Mouse (Mus musculus): Measurements from ENCODE around the gene Rab3b.

Gene Rab3b

DNA sequence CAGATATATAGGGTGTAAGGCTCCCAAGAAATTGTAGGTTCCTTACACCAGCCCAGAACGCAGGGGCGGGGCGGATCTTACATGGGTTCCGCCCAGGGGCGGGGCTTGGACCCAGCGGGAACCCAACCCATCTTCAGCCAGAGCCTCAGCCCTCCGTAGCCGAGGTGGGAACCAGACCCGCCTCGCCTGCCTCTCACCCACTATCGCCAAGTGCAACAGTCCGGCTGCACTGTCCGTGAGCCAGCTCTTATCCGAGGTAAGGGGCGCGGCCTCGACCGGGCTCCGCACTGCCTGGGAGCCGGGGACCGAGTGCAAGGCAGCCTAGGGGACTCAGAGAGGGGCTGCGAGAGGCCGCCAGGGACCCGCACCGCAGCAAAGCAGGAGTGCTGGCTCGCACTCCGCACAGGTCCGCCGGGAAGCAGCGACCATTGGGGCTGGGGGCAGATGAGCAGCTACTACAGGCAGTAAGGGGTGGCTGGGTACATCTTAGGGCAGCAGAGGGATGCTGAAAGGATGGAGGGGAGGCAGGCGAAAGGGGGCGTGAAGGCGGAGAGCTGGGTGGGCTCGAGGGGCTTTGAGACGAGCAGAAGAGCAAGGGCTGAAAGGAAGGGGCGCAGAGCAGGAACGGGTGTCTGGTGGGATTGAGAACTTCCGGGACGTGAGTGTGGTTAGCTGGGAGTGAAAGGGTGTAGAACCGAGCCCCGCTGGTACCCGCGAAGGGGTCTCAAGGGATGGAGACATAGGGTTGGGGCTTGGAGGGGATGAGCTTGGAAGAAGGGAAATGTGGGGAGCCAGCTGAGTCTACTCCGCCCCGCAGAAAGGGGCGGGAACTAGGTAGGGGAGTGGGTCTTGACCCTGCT is at the start of gene Rab3b:
Rab3b (plus strand) TSS at position 101 of the 860 bp plus-strand sequence.
- DNase-seq (ENCODE audit: low read depth, low spot score) = peak; percentile 59

DNA sequence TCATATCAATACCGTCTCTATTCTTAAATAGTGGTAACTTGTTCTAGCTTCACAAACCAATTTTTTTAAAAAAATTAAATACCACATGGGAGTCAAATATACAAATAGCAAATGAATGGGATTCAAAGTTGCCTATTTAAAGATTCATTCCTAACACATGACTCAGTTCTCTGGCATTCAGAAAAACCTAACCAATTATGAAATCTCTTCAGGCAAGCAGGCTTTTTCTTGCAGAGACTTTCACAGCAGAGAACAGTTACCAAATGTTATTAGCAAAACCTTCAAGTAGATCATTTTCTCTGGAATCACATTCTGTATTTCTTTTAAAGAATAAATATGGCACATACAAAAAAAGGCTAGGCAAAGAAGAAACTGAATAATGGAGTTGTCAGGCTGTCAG is 48.2 kb upstream of the Rab3b start:
- DNase-seq (ENCODE audit: low read depth, low spot score) = peak; percentile 62

DNA sequence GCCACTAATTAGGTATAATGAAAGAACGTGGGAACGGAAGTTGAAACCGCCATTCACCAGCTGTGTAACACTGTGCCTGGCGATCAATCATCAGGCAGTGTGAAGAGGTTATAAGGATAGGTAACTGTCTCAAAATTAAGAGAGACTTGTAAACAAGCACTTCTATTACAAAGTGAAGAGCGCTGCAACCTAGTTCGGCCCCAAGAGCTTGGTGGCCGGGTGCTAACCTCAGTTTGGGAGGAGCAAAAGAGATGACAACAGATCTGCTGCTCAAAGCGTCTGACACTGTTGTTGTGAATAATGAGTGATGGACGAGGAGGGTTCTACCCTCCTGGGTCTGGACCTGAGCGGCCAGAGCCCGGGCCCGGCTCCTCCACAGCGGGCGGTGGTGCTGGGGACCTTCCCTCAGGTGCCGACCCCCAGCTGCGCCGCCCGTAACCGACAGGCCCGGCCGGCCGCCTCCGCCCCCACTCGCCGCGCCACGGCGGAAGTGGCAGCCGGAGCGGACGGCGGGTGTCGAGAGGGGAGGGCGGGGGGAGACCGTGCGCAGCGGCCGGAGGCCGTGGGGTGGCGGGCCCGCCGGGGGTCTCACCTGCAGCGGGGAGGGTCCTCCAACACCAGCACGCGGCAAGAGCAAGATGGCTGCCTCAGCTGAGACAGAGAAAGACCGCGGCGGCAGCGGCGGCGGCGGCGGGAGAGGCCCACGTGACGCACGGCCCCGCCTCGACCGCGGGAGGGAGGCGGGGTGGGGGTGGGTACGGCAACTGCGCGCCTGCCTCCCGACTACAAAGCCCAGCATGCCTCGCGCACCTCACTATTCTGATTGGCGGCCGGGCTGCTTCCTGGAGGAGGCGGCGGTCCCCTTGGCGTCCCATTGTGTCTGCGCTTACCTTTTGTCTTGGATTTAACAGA is 45.7 kb upstream of the Rab3b start, which contains the start of gene Btf3l4:
Btf3l4 (minus strand) TSS at position 699 of the 912 bp plus-strand sequence.
- peak; percentile 97 for DNase-seq (ENCODE audit: low read depth, low spot score)

GRCm38 (mm10) chr4:108833828-108834114 is 45.1 kb upstream of the Rab3b start:
- no peak for DNase-seq (ENCODE audit: low read depth, low spot score)

- peak; percentile 96 for DNase-seq (ENCODE audit: low read depth, low spot score)
These were observed 44.5 kb upstream of the Rab3b start, which contains the start of gene Txndc12 for GRCm38 (mm10) chr4:108834115-108834970. Txndc12 (plus strand) TSS chr4:108834601.

GRCm38 (mm10) chr4:108834971-108835311 is 43.9 kb upstream of the Rab3b start:
- DNase-seq (ENCODE audit: low read depth, low spot score) = peak; percentile 14

GRCm38 (mm10) chr4:108835496-108835895 is 43.4 kb upstream of the Rab3b start:
- no peak for DNase-seq (ENCODE audit: low read depth, low spot score)

- DNase-seq (ENCODE audit: low read depth, low spot score) = peak; percentile 91
These were observed 40.8 kb upstream of the Rab3b start for GRCm38 (mm10) chr4:108838031-108838430.

GRCm38 (mm10) chr4:108841920-108842578 is 36.8 kb upstream of the Rab3b start:
- DNase-seq (ENCODE audit: low read depth, low spot score) = no peak

GRCm38 (mm10) chr4:108843336-108843735 is 35.5 kb upstream of the Rab3b start:
- no peak for DNase-seq (ENCODE audit: low read depth, low spot score)

DNA sequence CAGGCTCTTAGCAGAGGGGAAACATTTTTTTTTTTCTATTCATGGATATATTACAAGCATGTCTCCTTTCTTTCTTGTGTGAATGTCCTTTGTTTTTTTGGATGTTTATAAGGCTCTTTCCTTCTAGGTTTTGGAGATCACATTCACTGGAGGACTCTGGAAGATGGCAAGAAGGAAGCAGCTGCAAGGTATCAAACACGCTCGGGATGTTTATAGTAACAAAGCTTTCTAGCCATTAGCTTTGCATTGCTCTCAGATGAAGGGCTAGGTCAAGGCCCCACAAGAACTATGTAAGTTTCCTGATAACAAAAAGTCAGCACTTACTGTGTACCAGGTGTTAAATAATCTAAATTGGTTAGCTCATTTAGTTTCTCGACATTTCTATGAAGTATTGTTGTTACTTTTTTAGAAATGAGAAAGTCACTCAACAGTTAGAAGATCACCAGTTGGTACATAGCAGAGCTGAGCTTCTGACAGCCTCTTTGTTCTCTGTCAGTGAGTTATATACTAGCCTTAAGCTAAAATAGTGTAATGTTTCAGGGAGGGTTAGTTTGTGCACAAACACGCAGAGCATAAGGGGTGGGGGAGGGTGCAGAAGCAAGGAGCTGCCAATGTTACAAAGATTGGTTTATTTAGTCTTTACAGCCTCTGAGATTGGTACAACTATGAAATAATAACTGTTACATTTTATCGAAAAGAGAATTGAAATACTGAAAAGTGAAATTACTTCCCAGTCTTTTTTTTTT is 32.9 kb upstream of the Rab3b start:
- DNase-seq (ENCODE audit: low read depth, low spot score) = no peak

- DNase-seq (ENCODE audit: low read depth, low spot score) = peak; percentile 96
These were observed 31.0 kb upstream of the Rab3b start, which contains the start of gene Kti12 for GRCm38 (mm10) chr4:108847715-108848504. Kti12 (plus strand) TSS chr4:108847785.

DNA sequence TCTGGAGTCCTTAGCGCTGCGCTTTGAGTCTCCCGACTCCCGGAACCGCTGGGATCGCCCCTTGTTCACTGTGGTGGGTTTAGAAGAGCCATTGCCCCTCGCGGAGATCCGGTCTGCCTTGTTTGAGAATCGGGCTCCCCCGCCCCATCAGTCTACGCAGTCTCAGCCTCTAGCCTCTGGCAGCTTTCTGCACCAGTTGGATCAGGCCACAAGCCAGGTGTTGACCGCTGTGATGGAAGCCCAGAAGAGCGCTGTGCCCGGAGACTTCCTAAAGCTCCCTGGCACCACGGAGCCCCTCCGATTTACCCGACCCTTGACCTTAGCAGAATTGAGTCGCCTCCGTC is 30.4 kb upstream of the Rab3b start, which contains the start of gene A730015C16Rik:
A730015C16Rik (minus strand) TSS at position 115 of the 344 bp plus-strand sequence.
- DNase-seq (ENCODE audit: low read depth, low spot score) = peak; percentile 22

GRCm38 (mm10) chr4:108866806-108867205 is 12.1 kb upstream of the Rab3b start:
- no peak for DNase-seq (ENCODE audit: low read depth, low spot score)

DNA sequence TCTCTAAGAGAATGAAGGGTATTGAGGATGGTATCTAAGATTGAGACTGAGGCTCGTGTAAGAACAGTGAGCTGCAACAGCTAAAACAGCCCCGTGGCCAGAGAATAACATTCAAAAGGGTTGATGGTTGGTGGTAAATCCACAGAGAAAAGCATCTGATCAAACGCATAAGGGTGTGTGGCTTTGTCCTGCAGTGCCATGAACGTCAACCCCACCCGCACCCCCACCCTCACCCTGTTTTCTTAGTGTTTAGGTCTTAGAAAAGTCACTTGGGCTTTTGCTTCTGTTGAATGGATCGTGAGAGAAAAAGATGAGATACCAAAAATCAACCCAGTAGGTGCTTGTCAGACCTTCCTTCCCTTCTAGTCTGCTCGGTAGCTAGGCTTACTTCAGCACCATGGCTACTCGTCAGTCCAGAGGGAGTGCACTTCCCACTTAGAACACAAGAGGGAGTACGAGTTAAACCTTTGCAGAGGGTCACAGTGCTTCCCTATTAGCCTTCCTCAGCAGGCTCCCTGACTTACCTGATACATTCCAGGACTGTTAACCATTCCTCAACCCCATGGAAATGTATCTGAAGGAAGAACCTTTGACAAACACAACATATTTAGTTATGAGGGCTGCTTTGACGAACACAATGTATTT is 9.0 kb upstream of the Rab3b start:
- DNase-seq (ENCODE audit: low read depth, low spot score) = peak; percentile 94

GRCm38 (mm10) chr4:108873746-108874145 is 5.1 kb upstream of the Rab3b start:
- DNase-seq (ENCODE audit: low read depth, low spot score) = no peak

DNA sequence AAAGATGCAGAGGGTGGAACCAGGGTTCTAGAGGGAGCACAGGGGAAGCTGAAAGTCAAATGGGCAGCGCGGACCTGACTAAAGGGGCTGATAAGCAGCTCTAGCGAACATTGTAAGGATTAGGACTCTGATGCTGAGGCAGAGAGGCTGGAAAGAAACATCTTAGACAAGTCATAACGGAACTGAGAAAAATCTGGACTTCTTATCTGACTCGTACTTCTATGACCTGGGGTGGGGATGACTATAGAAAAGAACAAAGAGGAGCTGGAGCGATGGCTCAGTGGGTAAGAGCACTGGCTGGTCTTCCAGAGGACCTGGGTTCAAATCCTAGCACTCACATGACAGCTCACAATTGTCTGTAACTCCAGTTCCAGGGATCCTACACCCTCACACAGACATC is 962 bp upstream of the Rab3b start:
- DNase-seq (ENCODE audit: low read depth, low spot score) = no peak

GRCm38 (mm10) chr4:108883815-108884214 is 5.0 kb downstream of the Rab3b start:
- peak; percentile 18 for DNase-seq (ENCODE audit: low read depth, low spot score)

DNA sequence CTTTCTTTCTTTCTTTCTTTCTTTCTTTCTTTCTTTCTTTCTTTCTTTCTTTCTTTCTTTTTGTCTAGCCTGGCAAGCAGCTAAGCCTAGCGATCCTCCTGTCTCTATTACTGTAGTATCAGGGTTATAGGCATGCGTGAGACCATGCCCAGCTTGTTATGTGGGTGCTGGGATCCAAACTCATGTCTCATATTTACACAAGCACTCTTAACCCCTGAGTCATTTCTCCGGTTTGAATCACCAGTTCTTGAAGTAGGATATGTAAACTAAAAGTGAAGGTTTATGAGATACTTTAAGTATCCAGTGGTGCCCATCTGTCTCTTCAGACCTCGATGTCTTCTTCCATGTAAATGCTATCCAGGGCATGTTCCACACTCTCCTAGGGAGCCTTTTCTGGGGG is 8.6 kb downstream of the Rab3b start:
- DNase-seq (ENCODE audit: low read depth, low spot score) = no peak

Data from brain, adult 2 months (tissue).